Mouse (Mus musculus) cerebellum, postnatal 10 days (tissue): ENCODE measurements at regions not wholly inside any gene's neighbourhood (a gene's known extent, or its start where the extent isn't known, plus 50 kb on each side); places are given as distances from the start of the nearest gene placed in this dataset.
A peak's percentile ranks its signal among the peaks of the same experiment; 100 is the strongest.
"Not testable (repeated sequence)": the region's sequence is repeated elsewhere in the genome, so short reads cannot be mapped to it uniquely, and the experiment has no call there.

Experiments used
- DNase-seq, 2 experiments: peaks; one replicate each; pipeline ENCODE4 v3.0.0; 2021; ENCODE audit warnings: mixed read lengths in 2 of 2

DNA sequence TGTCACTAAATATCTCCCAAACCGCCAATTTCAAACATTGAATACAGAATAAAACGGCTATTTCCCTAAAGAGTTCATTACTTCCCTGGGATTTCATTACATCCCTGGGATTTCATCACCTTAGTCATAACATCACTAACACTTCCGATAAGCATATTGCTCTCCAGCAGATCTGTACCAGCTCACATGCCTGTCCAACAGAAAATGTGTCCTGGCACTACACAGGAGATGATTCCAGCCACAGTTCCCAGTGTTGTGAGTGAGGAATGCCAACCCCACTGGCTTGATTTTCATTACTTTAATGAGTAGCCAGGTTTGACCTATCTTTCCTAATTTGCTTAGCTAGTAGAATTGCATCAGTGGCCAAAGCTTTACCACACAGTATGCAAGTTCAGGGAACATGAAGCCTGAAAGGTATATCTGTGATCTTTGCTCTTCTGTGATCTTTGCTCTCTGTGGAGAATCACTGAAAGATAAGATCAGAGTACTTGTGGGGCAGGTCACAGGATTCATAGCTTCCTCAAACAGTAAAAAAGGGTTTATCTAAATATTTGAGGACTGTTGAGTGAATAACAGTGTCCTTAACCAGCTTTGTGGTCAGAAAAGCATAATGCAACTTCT lies 1115.5 kb upstream of the 1700009N14Rik start:
- DNase-seq: no peak

- DNase-seq: no peak
These were observed 1114.9 kb upstream of the 1700009N14Rik start for GRCm38 (mm10) chr4:38335156-38335555.

DNA sequence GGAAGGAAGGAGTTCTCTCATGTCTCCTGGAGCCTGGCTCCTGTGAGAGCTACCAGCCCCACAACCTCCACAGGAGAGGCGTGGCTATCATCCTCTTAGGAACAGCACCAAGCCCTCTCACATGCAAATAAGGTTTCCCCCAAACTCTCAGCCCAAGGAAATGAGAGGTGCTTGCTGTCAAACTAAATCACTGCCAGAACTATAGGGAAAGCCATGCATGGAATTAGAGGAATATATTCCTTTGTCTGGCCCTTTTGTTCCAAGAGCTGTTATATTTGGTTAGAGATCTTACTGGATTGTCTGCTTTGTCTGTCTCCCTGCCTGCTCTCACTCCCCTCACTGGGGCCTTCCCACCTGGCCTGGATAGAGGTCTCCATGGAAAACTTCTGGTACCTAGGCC lies 1079.0 kb upstream of the 1700009N14Rik start:
- DNase-seq: no peak

- DNase-seq: no peak
These were observed 1068.2 kb upstream of the 1700009N14Rik start for GRCm38 (mm10) chr4:38381916-38382315.

- no peak for DNase-seq
These were observed 1053.5 kb upstream of the 1700009N14Rik start for GRCm38 (mm10) chr4:38396635-38397034.

DNA sequence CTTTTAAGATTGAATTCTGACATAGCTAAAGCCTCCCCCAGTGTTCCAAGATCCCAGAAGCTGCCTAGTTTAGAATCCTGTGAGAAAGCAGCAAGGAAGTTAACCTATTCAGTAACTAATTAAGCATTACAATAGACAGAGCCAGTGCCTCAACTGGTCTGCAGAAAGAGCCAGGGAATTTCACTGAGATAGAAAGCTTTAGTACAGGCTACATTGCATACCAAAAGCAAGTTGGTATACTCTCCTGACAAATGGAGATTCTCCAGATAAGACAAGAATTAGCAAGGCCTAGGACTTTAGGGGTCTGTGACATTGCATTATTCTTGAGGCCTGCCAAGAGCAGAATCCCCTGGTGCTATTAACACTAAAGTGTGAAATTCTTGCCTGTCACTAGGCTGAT lies 1014.8 kb upstream of the 1700009N14Rik start:
- not testable (repeated sequence) for DNase-seq

- DNase-seq: no peak
These were observed 988.5 kb upstream of the 1700009N14Rik start for GRCm38 (mm10) chr4:38461473-38462194.

- no peak for DNase-seq
These were observed 951.8 kb upstream of the 1700009N14Rik start for GRCm38 (mm10) chr4:38498271-38498670.

DNA sequence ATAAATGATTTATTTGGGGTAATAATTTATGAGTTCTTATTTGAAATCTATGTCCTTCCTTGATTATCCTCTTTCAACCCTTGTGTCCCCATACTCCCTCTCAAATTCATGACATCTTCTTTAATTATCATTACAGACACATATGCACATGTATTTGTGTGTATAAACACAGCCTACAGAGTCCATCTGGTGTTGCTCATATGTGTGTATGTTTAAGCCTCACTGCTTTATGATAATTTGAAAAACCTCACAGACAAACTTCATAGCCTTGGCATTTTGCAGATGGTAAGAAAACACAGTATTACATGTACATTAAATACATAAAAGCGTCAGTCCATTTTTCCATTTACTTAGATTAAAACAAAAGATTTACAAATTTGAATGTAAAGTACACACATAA lies 944.2 kb upstream of the 1700009N14Rik start:
- no peak for DNase-seq

- peak; percentile 2 to 5 for DNase-seq
These were observed 942.9 kb upstream of the 1700009N14Rik start for GRCm38 (mm10) chr4:38507202-38507601.

- no peak for DNase-seq
These were observed 931.0 kb upstream of the 1700009N14Rik start for GRCm38 (mm10) chr4:38519108-38519507.
